Mouse (Mus musculus) bone marrow macrophage, adult 2 months (primary cell): Measurements from ENCODE around the gene Gm49395. TPM values are rescaled to one million over a fixed set of nuclear protein-coding genes. Genes with fewer than 3 reads are reported as not detected.

Experiments
- H3K27ac ChIP-seq: 2 replicates; pipeline ENCODE4 v1.5.1; 2012; ENCODE audit warnings: low read depth, low read length; ENCODE audit not compliant: insufficient read depth
- H3K4me1 ChIP-seq: 2 replicates; pipeline ENCODE4 v1.6.1; 2012; ENCODE audit warnings: low read length; ENCODE audit not compliant: control insufficient read depth, insufficient read depth
- H3K4me3 ChIP-seq: 2 replicates; pipeline ENCODE4 v1.5.1; 2012; ENCODE audit warnings: mild to moderate bottlenecking, low read length, moderate library complexity; ENCODE audit not compliant: insufficient read depth
- CTCF ChIP-seq: IDR thresholded peaks from 2 replicates; pipeline ENCODE4 v1.5.1; 2012; ENCODE audit warnings: low read depth, mild to moderate bottlenecking, low read length, moderate library complexity
- POLR2A ChIP-seq: IDR thresholded peaks from 2 replicates; pipeline ENCODE4 v1.6.1; 2012; ENCODE audit warnings: mild to moderate bottlenecking, low read depth, low read length, borderline replicate concordance
- polyA plus RNA-seq: library from polyadenylated mRNA; stranded (reverse); fragments of >200 nt; gene quantifications from 2 replicates; pipeline ENCODE4 v1.2.4, GENCODE M21; 2012; ENCODE audit not compliant: missing spikeins, insufficient read depth, insufficient read length

Gm49395 gene
- polyA plus RNA-seq, 1 experiment: not detected

DNA sequence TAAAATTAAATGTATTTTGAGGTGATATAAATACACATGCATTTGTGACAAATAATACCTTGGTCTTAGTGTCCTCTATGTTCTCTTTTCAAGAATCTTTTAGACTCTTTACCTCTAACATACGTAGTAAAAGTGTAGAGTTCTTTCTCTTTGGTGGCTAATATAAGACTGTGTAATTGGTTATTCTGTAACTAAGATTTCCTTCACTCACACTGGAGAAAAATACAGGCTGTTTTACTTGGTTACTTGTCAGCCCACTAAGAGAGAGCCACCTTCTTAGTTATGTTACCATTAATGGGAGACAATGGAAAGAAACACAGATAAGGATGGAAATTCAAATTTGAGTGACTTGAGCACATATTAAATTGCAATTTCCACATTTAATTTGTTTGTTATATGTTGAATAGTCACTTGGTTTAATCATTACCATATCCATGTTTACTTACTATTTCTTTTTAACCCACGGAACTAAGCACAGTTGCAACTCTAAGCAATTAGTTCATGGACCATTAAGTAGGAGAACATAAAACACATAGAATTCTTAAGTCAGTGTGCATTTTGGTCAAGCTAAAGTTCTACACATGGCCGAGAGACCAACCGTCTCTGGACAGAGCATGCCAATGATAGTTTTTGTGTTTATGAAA lies 34.3 kb downstream of the Gm49395 start:
- Histone ChIP-seq H3K27ac (no peak overlapping the region), H3K4me3 (no peak overlapping the region), H3K4me1 (no peaks in the 10 kb centered on the region)
- TF ChIP-seq CTCF (no peak), POLR2A (no peak)

DNA sequence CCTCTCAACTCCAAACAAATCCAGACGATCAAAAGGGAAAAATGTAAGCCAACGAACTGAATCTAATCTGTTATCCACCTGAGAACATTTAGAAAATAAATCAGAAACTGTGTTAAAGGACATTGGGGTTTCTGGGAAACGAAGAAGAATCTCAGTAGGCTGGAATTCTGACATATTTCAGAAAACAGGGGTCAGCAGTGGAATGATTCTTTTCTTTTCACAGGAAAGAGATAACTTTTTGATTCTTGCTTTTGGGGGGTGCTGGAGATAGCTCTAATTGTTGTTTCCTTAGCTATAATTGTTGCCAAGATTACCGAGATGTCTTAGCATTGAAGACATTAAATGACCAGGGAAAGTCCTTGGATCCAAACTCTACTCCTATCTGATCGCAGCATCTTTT lies 44.2 kb downstream of the Gm49395 start:
- Histone ChIP-seq H3K4me1 (no peaks in the 10 kb centered on the region), H3K4me3 (no peak overlapping the region), H3K27ac (no peak overlapping the region)
- no peak for TF ChIP-seq CTCF
- no peak for TF ChIP-seq POLR2A

DNA sequence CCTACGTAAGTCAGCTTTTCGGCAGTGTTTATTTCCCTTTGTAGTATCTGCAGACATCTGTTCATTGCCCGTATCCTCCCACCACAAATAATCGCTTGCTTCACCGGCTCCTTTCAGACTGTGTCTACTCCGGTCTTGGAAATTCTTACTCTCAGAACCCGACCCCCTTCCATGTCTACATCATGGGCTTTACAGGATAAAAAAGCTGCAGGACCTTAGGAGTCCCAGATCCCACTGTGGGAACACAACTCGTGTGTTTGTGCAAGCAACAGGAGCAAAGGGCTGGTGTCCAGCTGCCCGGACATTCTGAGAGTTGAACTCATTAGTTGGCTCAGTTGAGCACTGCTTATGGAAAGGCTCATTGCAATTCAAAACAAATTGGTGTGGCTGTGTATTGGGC lies 46.9 kb downstream of the Gm49395 start:
- Histone ChIP-seq H3K27ac (no peak overlapping the region), H3K4me3 (no peak overlapping the region)
- TF ChIP-seq POLR2A: no peak

GRCm38 (mm10) chr13:115052568-115052967 lies 49.2 kb downstream of the Gm49395 start:
- no peak overlapping the region for H3K27ac ChIP-seq
- no peak overlapping the region for H3K4me3 ChIP-seq
- no peaks in the 10 kb centered on the region for H3K4me1 ChIP-seq
- TF ChIP-seq CTCF (no peak), POLR2A (no peak)

More for the DNA sequence above, 46.9 kb downstream of the Gm49395 start:
- no peaks in the 10 kb centered on the region for H3K4me1 ChIP-seq

DNA sequence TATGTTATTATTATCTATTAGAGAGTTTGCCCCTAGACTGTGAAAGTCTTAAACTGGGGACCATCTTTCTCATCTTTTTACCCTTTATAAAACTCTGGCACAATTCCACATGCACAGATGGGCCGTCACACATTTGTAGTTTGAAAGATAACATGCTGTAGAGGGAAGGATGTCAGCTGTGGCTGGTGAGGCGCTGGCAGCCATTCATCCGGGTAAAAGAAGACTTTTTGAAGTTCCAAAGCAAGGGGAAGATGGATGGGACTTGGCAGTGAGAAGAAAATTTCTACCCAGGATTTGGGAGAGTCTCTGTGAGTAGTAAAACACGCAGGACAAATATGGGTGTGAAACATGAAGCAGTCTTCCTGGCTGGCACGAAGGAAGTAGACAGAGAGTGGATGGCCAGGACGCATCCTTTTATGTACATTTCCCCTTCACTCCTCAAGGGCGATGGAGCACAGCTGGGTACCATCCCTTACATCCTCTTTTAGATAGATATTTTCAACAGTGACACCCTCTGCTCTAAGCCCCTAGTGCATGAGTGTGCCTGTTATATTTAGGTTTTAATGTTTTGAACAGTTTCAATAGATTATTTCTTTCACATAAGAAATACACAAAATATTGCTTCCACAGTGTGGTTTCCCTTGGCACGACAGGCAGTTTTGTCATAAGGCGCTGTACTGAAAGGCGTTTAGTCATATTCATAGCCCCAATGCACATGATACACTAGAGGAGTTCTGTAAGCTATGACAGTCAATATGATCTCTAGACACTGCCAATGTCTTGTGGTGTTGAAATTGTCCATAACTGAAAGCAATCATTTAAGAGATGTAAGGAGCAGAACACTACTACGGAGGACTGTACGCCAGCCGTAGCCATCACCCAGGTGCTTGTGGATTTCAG lies 50.8 kb downstream of the Gm49395 start:
- Histone ChIP-seq H3K4me1 (no peaks in the 10 kb centered on the region), H3K27ac (no peak overlapping the region), H3K4me3 (no peak overlapping the region)
- TF ChIP-seq POLR2A (no peak), CTCF (no peak)

DNA sequence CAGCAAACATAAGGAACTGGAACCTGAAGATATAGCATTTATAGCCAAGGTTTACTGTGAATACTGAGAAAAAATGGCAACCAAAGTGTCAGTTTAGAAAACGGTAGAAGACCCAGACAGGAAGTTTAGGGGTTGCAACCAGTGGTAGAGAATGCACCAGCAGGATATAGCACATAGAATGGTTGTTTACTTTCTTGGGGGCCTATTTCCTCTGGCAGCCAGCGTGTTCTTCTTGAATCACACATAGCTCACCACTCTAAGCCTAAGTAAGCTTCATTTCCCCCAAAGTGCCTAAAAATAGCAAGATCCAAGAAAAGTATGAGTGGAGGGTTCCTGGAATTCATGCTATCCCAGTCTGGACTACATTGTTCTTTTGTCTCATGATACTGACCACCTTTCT lies 59.1 kb downstream of the Gm49395 start:
- TF ChIP-seq CTCF (no peak), POLR2A (no peak)
- no peak overlapping the region for H3K27ac ChIP-seq
- H3K4me3 ChIP-seq: no peak overlapping the region
- H3K4me1 ChIP-seq: no peaks in the 10 kb centered on the region

- H3K27ac ChIP-seq: no peak overlapping the region
- TF ChIP-seq CTCF (no peak), POLR2A (no peak)
- no peak overlapping the region for H3K4me3 ChIP-seq
- no peaks in the 10 kb centered on the region for H3K4me1 ChIP-seq
These were observed 64.4 kb downstream of the Gm49395 start for GRCm38 (mm10) chr13:115037304-115037703.

- H3K4me3 ChIP-seq: no peak overlapping the region
- H3K4me1 ChIP-seq: no peaks in the 10 kb centered on the region
- no peak for TF ChIP-seq POLR2A
- TF ChIP-seq CTCF: no peak
- H3K27ac ChIP-seq: no peak overlapping the region
These were observed 66.3 kb downstream of the Gm49395 start for GRCm38 (mm10) chr13:115035387-115035786.

DNA sequence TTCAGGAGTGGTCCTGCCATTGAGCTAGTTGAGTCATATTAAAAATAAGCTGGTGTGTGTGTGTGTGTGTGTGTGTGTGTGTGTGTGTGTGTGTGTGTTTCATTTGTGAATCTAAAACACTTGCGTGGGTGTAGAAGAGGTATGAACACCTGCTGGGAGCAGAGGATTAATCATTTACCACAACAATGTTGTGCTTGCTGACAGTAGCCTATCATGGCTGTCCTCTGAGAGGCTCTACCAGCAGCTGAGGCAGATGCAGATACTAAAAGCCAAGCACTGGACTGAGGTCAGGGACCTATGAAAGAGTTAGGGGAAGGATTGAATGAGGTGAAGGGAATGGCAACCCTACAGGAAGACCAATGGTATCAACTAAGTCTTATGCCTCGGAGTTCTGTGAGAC lies 68.6 kb downstream of the Gm49395 start:
- Histone ChIP-seq H3K27ac (no peak overlapping the region), H3K4me1 (no peaks in the 10 kb centered on the region), H3K4me3 (no peak overlapping the region)
- TF ChIP-seq POLR2A (no peak), CTCF (no peak)

- Histone ChIP-seq H3K27ac (no peak overlapping the region), H3K4me3 (no peak overlapping the region), H3K4me1 (no peaks in the 10 kb centered on the region)
- TF ChIP-seq CTCF: no peak
- no peak for TF ChIP-seq POLR2A
These were observed 70.3 kb downstream of the Gm49395 start for GRCm38 (mm10) chr13:115031177-115032000.
